Mouse (Mus musculus): ENCODE data around the gene R3hcc1l.

Gene R3hcc1l

DNA sequence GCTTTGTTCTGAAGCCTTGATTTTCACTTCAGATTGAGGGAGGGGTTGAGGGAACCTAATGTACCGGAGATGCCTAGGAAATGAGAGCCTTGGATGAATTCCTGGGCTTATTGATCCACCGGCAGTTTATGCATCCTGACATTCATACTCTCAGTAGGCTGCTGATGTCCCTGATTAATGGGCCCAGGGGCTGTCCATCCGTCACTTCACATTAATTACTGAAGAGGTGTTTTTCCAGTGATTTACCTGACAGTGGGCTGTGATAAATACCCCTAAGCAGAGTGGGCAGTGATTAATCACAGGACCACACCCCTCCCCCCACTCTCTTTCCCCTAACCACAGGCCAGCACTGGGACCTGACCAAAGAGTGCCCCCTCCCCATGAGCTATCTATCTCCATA lies 22.1 kb downstream of the R3hcc1l start:
- no peak for DNase-seq (ENCODE audit: low spot score)

DNA sequence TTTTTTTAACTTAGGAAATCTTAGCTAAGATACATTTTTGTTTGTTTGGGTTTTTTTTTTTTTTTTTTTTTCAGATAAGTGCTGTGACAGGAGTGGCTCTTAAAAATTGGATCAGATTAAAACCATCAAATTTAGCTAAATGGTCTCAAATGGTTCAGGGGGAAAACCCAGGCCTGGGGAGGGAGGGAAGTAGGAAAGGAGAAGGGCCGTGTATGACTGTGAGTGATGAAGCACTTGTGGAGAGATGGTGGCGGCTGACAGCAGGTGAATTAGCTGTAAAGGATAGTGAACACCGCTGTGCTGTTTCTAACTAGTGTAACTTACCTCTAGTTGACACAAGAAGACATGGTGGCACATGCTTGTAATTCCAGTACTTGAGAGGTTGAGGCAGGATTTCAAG lies 40.1 kb downstream of the R3hcc1l start:
- no peak for DNase-seq (ENCODE audit: low spot score)

DNA sequence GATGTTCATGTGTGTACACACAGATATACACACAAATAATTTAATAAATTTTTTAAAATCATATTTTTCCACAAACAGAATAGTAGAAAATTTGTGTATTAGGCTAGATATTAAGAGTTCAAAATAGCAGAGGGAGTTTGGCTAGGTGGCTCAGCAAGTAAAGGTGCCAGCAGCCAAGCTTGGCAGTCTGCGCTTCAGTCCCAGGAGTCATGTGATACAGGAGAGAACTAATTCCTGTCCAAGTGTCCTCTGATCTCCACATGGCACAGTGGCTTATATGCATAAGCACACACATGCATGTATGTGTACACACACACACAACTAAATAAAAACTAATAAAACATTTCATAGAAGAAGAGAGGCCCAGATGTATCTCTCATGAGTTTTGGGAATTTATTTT lies 43.4 kb downstream of the R3hcc1l start:
- DNase-seq (ENCODE audit: low spot score) = no peak

DNA sequence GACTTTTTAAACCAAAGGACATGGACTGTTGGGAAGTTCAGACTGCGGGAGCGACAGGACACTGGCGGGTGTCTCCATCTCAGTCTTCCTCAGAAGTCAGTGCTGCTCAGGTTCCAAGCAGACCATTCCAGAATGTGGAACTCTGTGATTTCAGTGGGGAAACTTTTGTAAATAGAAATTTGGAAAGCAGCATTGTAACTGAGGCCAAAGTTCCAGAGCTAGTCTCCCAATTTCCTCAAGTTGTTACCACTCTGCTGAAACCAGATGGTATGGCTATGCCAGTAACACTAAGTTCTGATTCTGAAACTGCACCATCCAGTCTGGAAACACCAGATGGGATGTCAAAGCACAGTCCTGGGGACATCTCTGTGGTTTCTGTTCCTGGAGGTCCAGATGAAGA lies 44.4 kb downstream of the R3hcc1l start:
- DNase-seq (ENCODE audit: low spot score) = no peak

DNA sequence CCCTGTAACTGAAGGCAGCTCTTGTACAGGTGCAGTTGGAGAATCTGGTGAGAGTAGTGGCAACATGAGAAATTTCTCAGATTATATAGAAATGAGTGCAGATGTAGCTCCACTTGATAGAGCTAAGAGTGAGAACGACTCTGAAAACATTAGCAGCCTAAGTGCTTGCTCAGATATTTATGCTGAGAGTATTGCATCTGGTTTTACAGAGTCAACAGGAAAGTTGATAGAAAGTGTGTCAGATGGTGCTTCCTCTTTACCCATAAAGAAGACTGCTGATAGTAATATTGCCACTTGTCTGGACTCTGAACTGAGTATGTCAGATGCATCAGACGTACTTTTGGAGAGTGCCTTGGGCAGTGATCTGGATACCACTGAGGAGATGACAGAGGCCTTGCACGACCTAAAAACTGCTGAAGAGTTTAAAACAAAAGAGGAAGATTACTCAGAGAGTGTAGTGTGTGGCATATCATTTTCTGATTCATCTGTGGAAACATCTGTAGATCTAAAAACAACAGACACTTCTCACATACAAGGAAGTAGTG lies 45.2 kb downstream of the R3hcc1l start:
- DNase-seq (ENCODE audit: low spot score) = no peak

DNA sequence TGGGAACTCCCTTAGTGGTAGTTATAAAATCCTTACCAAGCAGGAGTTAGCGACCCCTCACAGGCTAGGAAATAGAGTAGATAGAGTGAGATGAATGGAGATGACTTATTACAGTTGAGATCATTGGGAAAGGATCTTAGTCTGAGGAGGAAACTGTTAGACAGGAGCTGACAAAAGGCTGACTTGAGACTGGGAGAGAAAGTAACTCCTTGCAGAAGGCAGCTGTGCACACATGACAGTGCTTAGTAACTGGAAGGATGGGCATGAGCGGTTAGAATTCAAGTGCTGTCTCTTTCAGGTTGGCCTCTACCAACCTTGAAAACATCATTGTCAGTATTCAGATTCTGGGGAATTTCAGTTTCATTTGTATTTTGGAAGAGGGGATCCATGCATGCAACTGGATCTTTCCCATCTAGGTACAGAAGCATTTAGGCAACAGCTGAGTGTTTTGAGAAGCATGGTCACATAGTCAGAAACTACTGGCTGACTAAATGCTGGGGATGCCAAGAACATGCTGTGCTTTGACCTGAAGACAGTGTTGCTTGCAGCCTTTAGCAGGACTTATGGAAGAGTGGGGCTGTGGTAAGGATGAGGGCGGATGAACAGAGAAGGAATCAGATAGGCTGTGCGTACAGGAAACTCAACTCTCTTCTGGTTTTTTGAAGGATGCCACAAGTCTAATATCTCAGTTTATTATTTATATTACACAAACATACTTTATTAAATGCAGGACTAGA lies 47.9 kb downstream of the R3hcc1l start:
- DNase-seq (ENCODE audit: low spot score) = no peak

DNA sequence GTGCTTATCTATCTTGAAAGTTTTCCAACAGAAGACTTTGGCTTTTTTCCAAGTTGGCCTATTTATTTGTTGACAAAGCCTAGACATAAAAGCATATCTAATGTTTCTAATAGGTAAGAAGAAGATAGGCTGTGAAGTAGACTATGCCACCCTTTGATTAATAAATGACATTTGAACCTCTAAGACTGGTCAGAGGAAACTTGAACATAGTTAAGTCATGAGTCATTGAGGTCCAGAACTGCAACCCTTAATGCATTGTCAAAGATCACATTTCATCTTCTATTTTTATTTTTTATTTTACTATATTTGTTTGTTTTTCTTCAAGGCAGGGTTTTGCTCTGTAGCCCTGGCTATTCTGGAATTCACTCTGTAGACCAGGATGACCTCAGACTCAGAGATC lies 48.5 kb downstream of the R3hcc1l start:
- no peak for DNase-seq (ENCODE audit: low spot score)

DNA sequence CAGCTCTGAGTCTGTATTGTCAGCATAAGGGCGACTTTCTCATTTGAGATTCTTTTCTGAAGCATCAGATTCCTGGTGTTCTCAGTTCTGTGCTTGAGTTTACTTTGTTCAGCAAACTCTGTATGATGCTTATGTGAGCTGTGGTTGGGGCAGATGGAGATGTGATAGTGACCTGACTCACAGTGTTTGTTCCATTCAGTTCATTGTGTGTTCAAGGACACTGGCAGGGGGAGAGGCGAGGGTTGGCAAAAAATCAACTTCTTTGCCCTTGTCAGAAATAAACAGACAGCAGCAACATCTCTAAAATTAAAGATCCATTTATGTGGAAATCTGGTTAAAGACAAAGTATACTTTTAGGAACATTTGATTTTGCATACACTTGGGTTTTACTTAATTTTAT lies 50.5 kb downstream of the R3hcc1l start:
- DNase-seq (ENCODE audit: low spot score) = no peak

DNA sequence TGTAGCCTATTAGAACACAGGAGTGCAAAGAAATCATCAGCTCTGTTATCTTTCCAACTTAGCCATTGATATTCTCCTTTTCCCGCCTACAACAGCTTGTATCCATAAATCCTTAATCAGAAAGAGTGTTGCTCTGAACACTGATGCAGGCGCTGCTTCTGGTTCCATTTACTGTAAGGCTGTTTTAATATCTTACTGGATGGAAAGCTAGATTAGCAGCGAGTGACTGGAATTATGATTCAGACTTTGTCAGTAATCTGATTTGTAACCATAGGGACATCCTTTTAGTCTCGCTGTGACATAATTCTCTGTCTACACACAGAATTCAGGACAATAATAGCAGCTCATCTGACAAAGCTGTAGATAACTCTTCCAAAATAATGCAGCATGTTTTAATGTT lies 52.7 kb downstream of the R3hcc1l start:
- no peak for DNase-seq (ENCODE audit: low spot score)

DNA sequence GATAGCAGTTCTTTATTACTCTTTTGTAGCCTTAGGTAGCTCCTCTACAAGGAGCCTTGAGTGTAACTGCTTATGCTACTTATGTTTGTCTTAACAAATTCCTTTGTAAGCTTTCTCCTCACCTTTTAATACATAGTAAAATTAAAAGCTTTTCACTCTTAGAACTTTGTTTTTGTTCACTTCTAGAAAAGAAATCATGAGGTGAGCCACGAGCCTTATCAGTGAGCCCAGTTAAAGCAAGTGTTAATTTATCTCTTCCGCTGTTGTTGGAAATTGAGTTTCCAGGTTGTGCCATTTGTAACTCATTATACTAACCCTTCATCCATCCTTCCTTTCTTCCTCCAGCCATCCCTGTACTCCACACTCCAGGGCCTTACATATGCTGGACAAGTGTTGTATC lies 56.8 kb downstream of the R3hcc1l start:
- DNase-seq (ENCODE audit: low spot score) = no peak

DNA sequence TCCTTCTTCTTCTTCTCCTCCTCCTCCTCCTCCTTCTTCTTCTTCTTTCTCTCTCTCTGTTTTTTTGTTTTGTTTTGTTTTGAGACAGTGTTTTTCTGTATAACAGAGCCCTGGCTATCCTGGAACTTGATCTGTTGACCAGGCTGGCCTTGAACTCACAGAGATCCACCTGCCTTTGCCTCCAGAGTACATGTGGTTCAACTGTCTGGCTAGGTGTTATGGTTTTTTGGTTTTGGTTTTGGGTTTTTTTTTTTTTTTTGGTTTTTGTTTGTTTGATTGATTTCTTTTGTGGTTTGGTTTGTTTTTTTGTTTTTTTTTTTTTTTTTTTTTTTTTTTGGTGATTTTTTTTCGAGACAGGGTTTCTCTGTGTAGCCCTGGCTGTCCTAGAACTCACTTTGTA lies 58.3 kb downstream of the R3hcc1l start:
- no peak for DNase-seq (ENCODE audit: low spot score)

DNA sequence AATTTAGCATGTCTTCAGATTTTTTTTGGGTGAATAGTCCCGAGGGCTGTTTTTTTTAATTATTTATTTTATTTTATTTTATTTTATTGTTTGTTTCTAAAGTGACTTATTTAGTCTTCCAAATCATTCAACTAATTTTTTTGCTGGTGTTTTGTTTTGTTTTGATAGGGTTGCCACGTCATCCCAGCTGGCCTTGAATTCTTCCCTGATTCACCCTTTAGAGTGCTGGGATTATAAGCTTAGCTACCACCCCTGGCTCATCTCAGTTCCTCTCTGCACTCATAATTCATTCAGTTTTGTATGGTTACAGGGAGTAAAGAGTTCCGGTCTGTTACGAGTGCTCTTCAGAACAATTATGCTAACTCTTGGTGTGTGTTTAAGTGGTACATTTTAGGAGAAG lies 60.1 kb downstream of the R3hcc1l start:
- DNase-seq (ENCODE audit: low spot score) = no peak

DNA sequence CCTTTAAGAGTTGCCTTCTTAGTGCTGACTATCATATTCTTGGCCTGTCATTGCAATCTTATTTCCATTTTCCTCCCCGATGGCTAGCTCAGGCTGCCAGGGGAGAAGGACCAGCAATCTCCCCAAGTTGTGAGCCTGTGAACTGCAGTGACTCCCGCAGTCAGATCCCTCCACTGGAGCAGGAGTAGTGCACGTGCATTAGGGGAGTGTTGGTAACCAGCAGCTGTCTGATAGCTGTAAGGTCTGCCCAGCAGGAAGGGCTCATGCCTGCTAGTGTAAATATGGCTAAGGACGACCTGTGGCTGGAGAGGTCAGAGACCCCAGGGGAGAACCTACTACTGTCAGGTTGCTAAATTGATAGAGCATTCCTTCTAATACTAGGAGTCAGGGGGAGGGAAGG lies 62.1 kb downstream of the R3hcc1l start:
- DNase-seq (ENCODE audit: low spot score) = no peak

DNA sequence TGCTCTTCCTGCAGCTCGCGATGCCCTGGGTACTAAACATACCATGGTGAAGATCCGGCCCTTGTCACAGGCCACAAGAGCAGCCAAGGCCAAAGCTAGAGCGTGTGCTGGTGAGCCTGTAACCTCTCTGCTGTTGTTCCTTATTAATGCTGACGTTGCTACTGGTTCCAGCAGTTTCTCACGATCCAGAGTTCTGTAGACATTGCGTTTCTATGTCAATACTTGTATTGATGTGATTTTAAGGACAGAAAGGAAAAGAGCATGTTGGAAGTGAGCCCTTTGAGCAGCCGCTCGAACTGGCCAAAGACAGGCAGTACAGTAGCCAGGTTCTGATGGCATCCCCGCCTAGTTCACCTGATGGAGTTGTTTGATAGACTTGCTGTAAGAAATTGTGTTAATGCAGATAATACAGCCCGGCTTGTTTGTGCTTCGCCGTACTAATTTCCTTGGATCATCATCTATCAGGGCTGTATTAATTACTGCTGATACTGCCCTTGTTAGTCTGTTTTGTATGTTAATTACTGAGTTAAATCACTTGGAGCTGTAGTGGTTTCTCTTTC lies 64.3 kb downstream of the R3hcc1l start:
- no peak for DNase-seq (ENCODE audit: low spot score)

DNA sequence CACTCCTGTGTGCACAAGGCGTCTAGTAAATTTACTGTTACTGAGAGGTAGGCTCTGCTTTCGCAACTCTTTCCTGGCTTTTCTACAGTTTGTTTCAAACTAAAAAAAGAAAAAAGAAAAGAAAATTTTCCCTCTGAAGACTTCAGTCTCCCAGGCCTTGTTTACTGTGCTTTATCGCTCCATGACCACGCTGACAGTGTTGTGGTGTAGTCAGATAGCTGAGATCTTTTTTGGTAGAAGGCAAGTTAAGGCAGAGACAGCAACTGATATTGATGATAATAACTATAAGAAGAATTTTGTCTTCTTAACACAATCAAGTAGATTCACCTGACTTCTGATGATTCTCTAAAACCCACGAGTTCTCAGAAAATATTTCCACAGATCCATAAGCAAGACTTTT lies 65.1 kb downstream of the R3hcc1l start:
- DNase-seq (ENCODE audit: low spot score) = no peak

DNA sequence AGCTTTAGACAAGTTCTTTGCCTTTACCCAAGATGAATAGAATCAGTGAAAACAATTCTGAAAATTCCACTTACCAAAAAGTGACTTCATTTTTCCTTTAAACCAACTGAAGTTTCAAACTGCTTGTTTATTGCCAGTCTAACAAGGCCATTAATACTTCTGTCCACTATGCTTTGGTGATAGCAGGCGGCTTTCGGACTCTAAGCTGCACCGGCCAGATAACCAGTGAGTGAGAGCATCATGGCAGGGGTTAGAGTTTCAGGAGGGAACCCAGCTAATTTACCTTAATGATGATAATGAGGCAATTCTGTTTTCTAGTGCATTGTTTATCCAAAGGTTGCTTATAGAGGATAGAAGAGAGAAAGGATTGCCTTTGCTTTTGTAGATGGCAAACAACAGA lies 65.6 kb downstream of the R3hcc1l start:
- no peak for DNase-seq (ENCODE audit: low spot score)

DNA sequence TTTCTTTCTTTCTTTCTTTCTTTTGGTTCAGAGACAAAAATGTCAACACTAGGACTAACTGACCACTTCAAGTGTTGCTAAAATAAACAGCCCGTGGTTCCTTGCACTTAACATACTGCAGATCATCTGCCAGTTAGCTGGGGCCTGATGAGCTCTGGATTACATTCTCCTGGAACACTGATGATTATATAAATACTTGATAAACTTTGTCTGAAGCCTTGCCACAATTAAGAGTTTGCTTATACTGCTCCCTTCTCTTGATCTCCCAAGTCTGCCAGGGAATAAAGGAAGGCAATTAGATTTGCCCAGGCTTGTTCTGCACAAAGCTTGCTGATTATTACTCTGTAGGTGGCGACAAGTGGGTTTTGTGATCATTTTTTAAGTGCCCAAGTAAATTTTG lies 69.1 kb downstream of the R3hcc1l start:
- no peak for DNase-seq (ENCODE audit: low spot score)

DNA sequence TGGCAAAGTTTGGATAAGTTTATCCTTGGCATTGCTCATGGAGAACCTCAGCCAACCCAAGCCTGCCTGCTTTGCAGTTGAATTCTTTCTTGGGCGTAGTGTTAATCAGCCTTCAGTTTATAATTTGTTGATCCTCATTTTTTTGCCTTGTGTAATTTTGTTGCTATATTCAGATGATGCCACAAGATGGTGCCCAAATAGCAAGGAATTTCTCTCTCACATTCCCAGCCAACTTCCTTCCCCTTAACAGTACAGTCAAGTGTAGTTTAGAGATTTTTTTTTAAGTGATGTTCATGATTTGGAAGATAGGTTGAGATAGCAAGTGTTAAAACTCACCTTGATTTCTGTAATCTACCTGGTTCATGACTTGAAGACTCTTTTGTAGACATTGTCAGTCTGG lies 70.7 kb downstream of the R3hcc1l start:
- no peak for DNase-seq (ENCODE audit: low spot score)

DNA sequence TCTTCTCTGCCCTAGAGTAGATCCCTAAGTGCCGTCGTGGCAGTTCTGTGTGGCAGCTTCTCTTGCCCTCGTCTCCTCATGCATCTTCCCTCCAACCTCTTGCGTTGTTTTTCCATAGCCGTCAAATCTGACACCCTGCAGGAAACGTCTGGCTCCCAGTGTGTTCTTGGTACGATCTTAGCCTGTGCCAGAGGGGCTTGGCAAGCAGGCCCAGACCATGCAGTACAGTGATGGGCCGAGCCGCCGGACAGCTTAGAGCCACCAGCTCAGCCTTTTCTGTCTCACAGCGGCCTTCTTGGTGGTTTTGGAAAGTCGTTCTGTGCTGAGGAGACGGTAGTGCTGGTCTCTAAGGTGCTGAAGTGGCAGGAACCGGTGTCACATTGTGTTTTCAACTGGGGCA lies 73.0 kb downstream of the R3hcc1l start:
- no peak for DNase-seq (ENCODE audit: low spot score)

DNA sequence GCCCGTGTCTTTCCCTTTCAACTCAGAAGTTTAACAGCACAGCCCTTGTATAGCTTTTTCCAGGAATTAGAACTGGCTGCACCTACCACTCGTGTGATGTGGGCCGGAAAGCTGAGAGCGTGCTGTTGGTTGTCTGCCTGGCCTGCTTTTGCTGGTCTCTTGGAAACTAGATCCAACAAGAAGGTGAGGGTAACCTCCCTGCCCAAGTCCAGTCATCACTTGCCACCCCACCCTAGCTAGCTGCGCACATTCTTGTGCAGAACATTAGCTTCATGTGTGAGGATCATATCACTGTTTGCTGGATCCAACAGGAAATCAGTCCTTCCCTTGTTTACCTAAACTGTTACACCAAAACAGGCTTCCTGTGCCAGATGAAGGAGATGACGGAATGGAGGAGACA lies 74.9 kb downstream of the R3hcc1l start:
- DNase-seq (ENCODE audit: low spot score) = no peak

DNA sequence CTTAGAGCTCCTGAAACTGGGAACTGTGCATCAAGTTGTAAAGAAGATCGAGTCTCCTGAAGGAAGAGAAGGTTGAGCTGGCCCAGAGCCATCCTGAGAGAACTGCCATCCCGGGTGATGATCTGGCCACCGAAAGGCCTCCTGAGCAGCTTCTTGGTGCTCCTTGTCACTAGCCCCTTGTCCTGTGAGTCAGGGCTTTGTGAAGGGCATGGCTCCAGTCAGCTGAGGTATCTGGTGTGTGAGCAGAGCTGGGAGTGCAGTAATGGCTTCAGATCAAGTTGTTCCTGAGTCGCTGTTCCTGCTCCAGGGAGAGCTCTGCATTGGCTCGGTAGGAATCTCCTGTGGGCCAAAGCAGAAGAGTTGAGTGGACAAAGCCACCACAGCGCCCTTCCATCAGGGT lies 76.5 kb downstream of the R3hcc1l start:
- DNase-seq (ENCODE audit: low spot score) = no peak

DNA sequence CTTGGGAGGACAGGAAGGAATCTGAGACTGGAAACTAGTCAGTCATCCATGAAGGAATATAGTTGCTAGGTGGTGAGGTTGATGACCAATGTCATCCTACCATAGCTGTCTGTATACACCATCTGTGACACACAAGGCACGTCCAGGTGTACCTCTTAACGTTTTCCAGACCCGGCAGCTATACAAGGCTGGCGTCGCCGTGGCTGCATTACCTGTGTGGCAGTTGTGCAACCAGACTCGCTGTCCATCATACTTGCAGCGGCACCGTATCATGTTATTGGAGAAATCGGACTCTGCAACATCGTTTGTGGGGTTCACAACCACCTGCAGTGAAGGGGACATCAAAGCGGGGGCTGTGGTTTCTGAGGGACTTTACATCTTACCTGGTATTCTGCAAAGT lies 78.7 kb downstream of the R3hcc1l start:
- DNase-seq (ENCODE audit: low spot score) = no peak

DNA sequence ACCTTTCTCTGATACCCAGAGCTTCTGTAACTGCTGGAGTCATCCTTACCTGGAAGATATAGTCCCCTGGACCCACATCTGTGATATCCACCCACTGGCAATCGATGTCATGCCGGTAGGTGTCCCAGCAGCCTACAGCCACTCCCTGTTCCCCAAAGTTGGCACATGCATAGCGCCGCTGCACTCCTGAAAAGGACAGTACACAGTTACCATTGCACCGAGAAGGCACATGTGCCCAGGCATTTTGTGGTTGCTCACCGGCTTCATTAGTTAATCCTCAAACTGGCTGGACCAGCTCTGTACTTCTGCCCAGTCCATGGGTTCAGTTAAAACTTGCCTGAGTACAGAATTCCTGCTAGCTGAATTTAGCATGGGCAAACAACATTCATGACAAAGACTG lies 79.3 kb downstream of the R3hcc1l start:
- no peak for DNase-seq (ENCODE audit: low spot score)

DNA sequence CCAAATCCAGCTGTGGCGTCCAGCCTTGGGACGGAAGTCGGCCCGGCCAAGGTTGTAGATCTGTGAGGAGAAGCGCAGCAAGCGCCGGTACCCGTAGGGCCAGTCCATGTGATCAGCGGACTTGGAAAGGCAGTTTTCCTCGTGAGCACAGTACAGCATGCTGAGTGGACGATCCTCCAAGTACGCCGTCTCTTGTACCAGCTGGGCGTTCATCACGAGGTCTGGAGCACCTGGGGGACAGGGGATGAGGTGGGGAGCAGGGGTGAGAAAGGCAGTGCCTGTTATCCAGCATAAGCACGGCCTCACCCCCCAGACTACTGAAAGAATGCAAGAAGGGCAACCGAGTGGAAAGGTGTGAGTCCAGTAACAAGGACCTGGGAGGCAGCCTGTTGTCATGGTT lies 81.3 kb downstream of the R3hcc1l start:
- DNase-seq (ENCODE audit: low spot score) = no peak
